Mouse (Mus musculus) hindbrain, embryonic 11.5 days (tissue): ENCODE results near the gene Asb11. TPM values are rescaled to one million over a fixed set of nuclear protein-coding genes. Genes with fewer than 3 reads are reported as not detected.
A peak's percentile ranks its signal among the peaks of the same experiment; 100 is the strongest.

Experiments
- ATAC-seq: fragments of 200-750 bp; cut with Nextera tagmentation; 2 replicates; pipeline ENCODE4 v1.8.0; 2017; ENCODE audit warnings: mild to moderate bottlenecking, moderate TSS enrichment, moderate library complexity; ENCODE audit not compliant: low FRiP score
- DNase-seq: peaks from one replicate; pipeline ENCODE4 v3.0.0-alpha.2; 2015; ENCODE audit warnings: low spot score
- H3K27ac ChIP-seq: fragments of 300-500 bp; sonication (generic); 2 replicates; pipeline ENCODE4 v1.5.1; 2014; ENCODE audit warnings: mild to moderate bottlenecking, low read depth, low read length
- H3K27me3 ChIP-seq: fragments of 300-500 bp; sonication (generic); 2 replicates; pipeline ENCODE4 v1.6.1; 2014; ENCODE audit warnings: mild to moderate bottlenecking, low read length, moderate library complexity, mixed read lengths; ENCODE audit not compliant: control insufficient read depth, insufficient read depth
- H3K36me3 ChIP-seq: fragments of 300-500 bp; sonication (generic); 2 replicates; pipeline ENCODE4 v1.6.1; 2014; ENCODE audit warnings: mild to moderate bottlenecking, low read length, moderate library complexity, mixed read lengths; ENCODE audit not compliant: control insufficient read depth, insufficient read depth
- H3K4me1 ChIP-seq: fragments of 300-500 bp; sonication (generic); replicated peaks from 2 replicates; pipeline ENCODE4 v1.6.1; 2014; ENCODE audit warnings: low read length, mixed read lengths; ENCODE audit not compliant: control insufficient read depth, insufficient read depth
- H3K4me2 ChIP-seq: fragments of 300-500 bp; sonication (generic); replicated peaks from 2 replicates; pipeline ENCODE4 v1.6.1; 2014; ENCODE audit warnings: mild to moderate bottlenecking, low read depth, low read length
- H3K4me3 ChIP-seq: fragments of 300-500 bp; sonication (generic); 2 replicates; pipeline ENCODE4 v1.5.1; 2014; ENCODE audit warnings: low read depth, low read length
- H3K9ac ChIP-seq: fragments of 300-500 bp; sonication (generic); 2 replicates; pipeline ENCODE4 v1.6.1; 2014; ENCODE audit warnings: low read depth, low read length
- H3K9me3 ChIP-seq: fragments of 300-500 bp; sonication (generic); 2 replicates; pipeline ENCODE4 v1.6.1; 2016; ENCODE audit warnings: low read length; ENCODE audit not compliant: control insufficient read depth
- WGBS: fragments of 180-500 bp; shearing (Covaris S2); extraction: QIAGEN DNeasy Blood & Tissue Kit; methylation state at CpG from one replicate; pipeline ENCODE4 v1.1.7; 2014; 5-methylcytosine and 5-hydroxymethylcytosine counted together
- polyA plus RNA-seq: library from polyadenylated mRNA; unstranded; fragments of >200 nt; fragmentation: Nextera tagmentation; extraction: Ambion mirVana; gene quantifications from 2 replicates; pipeline ENCODE4 v1.2.1, GENCODE M21; 2014

Gene Asb11
- polyA plus RNA-seq, result not detected in 2 replicates

- H3K27ac ChIP-seq, result no peak within 1 kb of the TSS
- H3K4me1 ChIP-seq, result no peaks in the 10 kb centered on the region
- H3K9ac ChIP-seq, result no peak within 1 kb of the TSS
- H3K36me3 ChIP-seq, result no peaks in the 10 kb centered on the region
- no peak for ATAC-seq
- H3K27me3 ChIP-seq, result no peaks in the 10 kb centered on the region
- WGBS, result 80% methylated on average over 8 of the region's 8 CpGs
- no peak within 1 kb of the TSS for H3K4me2 ChIP-seq
- H3K9me3 ChIP-seq, result no peaks in the 10 kb centered on the region
- H3K4me3 ChIP-seq, result no peak within 1 kb of the TSS
- DNase-seq, result no peak
Observed at GRCm38 (mm10) chrX:164436709-164437108, at the start of gene Asb11. Asb11 (plus strand) TSS chrX:164436994.

GRCm38 (mm10) chrX:164394091-164394490, 42.7 kb upstream of the Asb11 start:
- Histone ChIP-seq H3K4me2 (no peak overlapping the region), H3K36me3 (no peaks in the 10 kb centered on the region), H3K9ac (no peak overlapping the region), H3K4me3 (no peak overlapping the region), H3K27ac (no peak overlapping the region), H3K27me3 (no peaks in the 10 kb centered on the region), H3K9me3 (no peaks in the 10 kb centered on the region), H3K4me1 (no peaks in the 10 kb centered on the region)
- ATAC-seq, result no peak
- no peak for DNase-seq
- 81% methylated on average over 4 of the region's 4 CpGs for WGBS

GRCm38 (mm10) chrX:164398456-164398855, 38.3 kb upstream of the Asb11 start:
- ATAC-seq (no peak), DNase-seq (peak; percentile 16)
- no peaks in the 10 kb centered on the region for H3K9me3 ChIP-seq
- no peak overlapping the region for H3K4me2 ChIP-seq
- no peaks in the 10 kb centered on the region for H3K36me3 ChIP-seq
- no peak overlapping the region for H3K9ac ChIP-seq
- H3K4me3 ChIP-seq, result no peak overlapping the region
- no peak overlapping the region for H3K27ac ChIP-seq
- WGBS, result 67% methylated on average over 3 of the region's 3 CpGs
- no peaks in the 10 kb centered on the region for H3K4me1 ChIP-seq
- H3K27me3 ChIP-seq, result no peaks in the 10 kb centered on the region

GRCm38 (mm10) chrX:164405080-164405649, 31.6 kb upstream of the Asb11 start:
- H3K4me3 ChIP-seq, result no peak overlapping the region
- ATAC-seq (no peak), DNase-seq (no peak)
- no peaks in the 10 kb centered on the region for H3K36me3 ChIP-seq
- H3K27ac ChIP-seq, result no peak overlapping the region
- no peak overlapping the region for H3K4me2 ChIP-seq
- no peak overlapping the region for H3K9ac ChIP-seq
- no peaks in the 10 kb centered on the region for H3K9me3 ChIP-seq
- H3K4me1 ChIP-seq, result no peaks in the 10 kb centered on the region
- H3K27me3 ChIP-seq, result no peaks in the 10 kb centered on the region; the same call in 1 of the 2 replicates

GRCm38 (mm10) chrX:164406133-164407022, 30.4 kb upstream of the Asb11 start:
- 73% methylated on average over 9 of the region's 9 CpGs for WGBS
- Histone ChIP-seq H3K9ac (no peak overlapping the region), H3K4me2 (no peak overlapping the region), H3K36me3 (no peaks in the 10 kb centered on the region), H3K27me3 (no peaks in the 10 kb centered on the region; the same call in 1 of the 2 replicates), H3K27ac (no peak overlapping the region), H3K4me1 (no peaks in the 10 kb centered on the region), H3K4me3 (no peak overlapping the region), H3K9me3 (no peaks in the 10 kb centered on the region)
- no peak for ATAC-seq
- DNase-seq, result no peak

GRCm38 (mm10) chrX:164408301-164408927, 28.4 kb upstream of the Asb11 start:
- Histone ChIP-seq H3K27ac (no peak overlapping the region), H3K27me3 (no peaks in the 10 kb centered on the region; the same call in 1 of the 2 replicates), H3K9me3 (no peaks in the 10 kb centered on the region), H3K4me1 (no peaks in the 10 kb centered on the region), H3K36me3 (no peaks in the 10 kb centered on the region), H3K9ac (no peak overlapping the region), H3K4me3 (no peak overlapping the region), H3K4me2 (no peak overlapping the region)
- ATAC-seq, result no peak
- 89% methylated on average over 3 of the region's 3 CpGs for WGBS
- no peak for DNase-seq

GRCm38 (mm10) chrX:164410562-164410961, 26.2 kb upstream of the Asb11 start:
- DNase-seq (no peak), ATAC-seq (no peak)
- no peaks in the 10 kb centered on the region for H3K36me3 ChIP-seq
- WGBS, result 79% methylated on average over 1 of the region's 1 CpGs
- no peaks in the 10 kb centered on the region; the same call in 1 of the 2 replicates for H3K27me3 ChIP-seq
- no peak overlapping the region for H3K4me3 ChIP-seq
- no peaks in the 10 kb centered on the region for H3K9me3 ChIP-seq
- no peak overlapping the region for H3K9ac ChIP-seq
- H3K4me2 ChIP-seq, result no peak overlapping the region
- no peaks in the 10 kb centered on the region for H3K4me1 ChIP-seq
- no peak overlapping the region for H3K27ac ChIP-seq

GRCm38 (mm10) chrX:164416803-164417202, 20.0 kb upstream of the Asb11 start:
- Histone ChIP-seq H3K36me3 (no peaks in the 10 kb centered on the region), H3K27ac (no peak overlapping the region), H3K4me2 (no peak overlapping the region), H3K4me1 (no peaks in the 10 kb centered on the region), H3K27me3 (no peaks in the 10 kb centered on the region), H3K9ac (no peak overlapping the region), H3K9me3 (no peaks in the 10 kb centered on the region), H3K4me3 (no peak overlapping the region)
- ATAC-seq (no peak), DNase-seq (no peak)
- whole genome bisulfite sequencing, result 83% methylated on average over 2 of the region's 2 CpGs
